Mouse (Mus musculus) megakaryocyte progenitor cell, adult 5-6 weeks (primary cell): ENCODE results near the gene Sipa1l2. TPM values are rescaled to one million over a fixed set of nuclear protein-coding genes. Genes with fewer than 3 reads are reported as not detected.
"Not testable (repeated sequence)": the region's sequence is repeated elsewhere in the genome, so short reads cannot be mapped to it uniquely, and the experiment has no call there.

Experiments
- ATAC-seq: replicated peaks from 2 replicates; pipeline ENCODE4 v1.8.0; 2016; ENCODE audit warnings: mild to moderate bottlenecking, moderate TSS enrichment, inconsistent platforms; ENCODE audit not compliant: poor library complexity
- total RNA-seq, 2 experiments: library from RNA; stranded (forward) in 1 of 2; stranded (reverse) in 1 of 2; fragments of 157-497, 149-512 nt in 1 of 2; fragments of 200-1000 nt in 1 of 2; gene quantifications; 2 replicates each; pipeline versions ENCODE4 v1.2.3 to v1.2.4; 2015 to 2017

The Sipa1l2 gene
- total RNA-seq, 2 experiments from 2014 or later = 0.84 to 2.0 TPM

GRCm38 (mm10) chr8:125542893-125543613, 26.6 kb downstream of the Sipa1l2 start:
- peak; percentile 72 for ATAC-seq

DNA sequence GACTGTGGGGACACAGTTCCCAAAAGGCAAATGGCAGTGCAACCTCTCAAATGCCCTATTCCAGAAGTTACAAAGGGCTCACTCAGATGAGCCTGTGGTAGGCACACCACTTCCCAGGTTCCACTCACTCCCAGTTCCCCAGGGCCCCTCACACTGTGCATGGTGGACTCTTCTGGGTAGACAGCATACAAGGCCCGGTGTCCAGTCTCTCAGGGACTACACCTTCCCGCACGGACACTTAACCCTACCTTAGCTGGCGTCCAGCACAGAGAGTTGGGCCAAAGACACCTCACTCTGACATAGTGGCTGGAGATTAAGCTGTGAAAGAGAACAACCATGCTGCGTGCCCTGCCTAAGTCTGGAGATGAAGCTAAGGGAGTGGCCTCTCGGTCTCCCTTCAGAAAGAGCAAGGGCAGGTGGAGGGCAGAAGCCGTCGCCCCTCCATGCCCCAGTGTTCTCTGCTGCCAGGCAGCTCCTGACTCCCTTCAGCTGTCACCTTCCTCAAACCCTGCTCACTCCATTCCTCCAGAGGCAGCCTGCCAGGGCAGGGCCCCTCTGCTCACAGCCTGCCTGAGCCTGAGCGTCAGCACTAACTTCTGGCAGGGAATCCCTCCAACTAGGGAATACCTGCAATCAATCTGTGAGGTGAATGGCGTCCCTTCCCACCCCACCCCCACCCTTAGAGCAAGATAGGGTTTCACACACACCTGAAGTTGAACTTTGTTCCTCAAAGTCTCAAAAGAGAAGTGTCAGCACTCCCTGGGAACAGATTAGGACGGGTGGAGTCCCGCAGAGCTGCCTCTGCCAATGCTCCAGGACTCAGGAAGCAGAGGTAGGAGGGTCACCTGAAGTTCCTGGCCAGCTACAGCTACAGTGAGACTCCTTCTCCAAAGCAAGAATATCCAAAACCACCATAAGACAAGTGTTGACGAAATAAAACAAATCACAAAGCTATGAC, 30.3 kb downstream of the Sipa1l2 start:
- no peak for ATAC-seq

DNA sequence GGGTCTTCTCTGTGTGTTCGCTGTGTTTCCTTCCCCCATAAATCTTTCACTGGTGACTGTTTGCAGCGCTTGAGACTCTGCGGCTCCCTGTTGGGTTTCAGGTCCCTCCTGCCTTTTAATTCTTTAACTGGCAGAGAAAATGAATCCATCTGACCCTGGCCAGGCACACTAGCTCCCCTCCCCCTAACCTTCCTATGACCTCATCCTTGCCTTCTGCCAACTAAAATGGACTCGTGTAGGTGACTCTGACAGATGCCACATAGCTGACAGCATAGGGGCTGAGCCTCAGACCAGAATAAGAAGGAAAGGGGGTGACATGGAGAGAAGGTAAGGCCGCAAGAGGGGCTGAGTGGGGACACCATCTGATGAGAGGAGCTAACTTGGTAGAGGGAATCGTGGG, 31.3 kb downstream of the Sipa1l2 start:
- no peak for ATAC-seq

DNA sequence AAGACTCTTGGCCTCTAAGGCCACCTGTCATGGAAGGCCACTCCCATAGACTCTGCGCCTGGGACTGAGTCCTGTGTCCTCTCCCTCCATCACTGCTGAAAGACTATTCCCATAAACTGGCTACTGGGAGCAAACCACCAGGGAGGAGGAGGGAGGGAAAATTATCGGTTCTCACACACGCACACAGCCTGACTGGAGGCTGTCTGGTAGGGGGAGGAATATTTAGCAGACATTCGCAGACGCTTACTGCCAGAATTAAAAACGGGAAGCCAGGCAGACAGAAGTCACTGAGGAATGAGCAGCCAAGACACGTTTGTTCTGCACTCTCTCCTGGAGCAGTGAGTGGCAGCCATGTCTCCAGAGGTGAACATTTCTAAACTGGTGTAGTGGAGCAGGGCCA, 35.9 kb downstream of the Sipa1l2 start:
- ATAC-seq = 0 out of 2 replicates have a peak, but pooled peaks have one; percentile 24

DNA sequence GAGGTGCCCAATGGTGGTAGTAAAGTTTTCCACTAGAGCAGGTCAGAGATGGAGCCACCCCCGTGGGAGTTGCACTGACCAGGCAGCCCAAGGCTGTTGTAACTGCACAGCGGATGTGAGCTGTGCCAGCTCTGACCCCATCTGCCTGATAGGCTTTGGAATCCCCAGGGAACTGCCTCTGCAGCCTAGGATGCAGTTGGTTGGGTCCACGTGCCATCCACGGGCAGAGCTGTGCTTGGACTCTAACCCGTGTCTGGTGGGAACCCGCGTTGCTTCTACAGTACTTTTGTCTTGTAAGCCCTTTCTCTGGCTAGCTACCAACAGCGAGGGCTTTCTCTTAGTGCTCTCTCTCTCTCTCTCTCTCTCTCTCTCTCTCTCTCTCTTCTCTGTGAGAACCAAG, 36.7 kb downstream of the Sipa1l2 start:
- no peak for ATAC-seq

- no peak for ATAC-seq
These were observed 37.4 kb downstream of the Sipa1l2 start for GRCm38 (mm10) chr8:125532177-125532576.

- ATAC-seq = peak; percentile 91
These were observed 38.0 kb downstream of the Sipa1l2 start for GRCm38 (mm10) chr8:125531640-125532039.

GRCm38 (mm10) chr8:125531088-125531438, 38.5 kb downstream of the Sipa1l2 start:
- no peak for ATAC-seq

GRCm38 (mm10) chr8:125530187-125531087, 39.2 kb downstream of the Sipa1l2 start:
- ATAC-seq = no peak

DNA sequence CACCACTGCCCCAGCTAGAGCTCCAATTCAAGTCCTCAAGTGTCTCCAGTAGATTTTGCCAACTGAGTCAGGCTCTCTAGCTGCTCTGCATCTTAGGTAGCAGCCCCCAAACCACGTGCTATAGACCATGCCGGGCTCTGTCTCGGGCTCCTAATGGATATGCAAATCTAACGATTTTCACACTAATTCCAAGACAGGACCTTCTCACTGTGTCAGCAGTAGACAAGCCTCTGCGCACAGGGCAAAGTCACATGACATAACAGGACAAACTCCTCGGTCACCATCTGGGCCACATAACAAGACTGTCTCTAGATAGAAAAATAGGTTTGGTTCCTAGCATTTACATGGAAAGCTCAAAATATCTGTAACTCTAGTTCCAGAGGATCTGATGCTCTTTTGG, 40.6 kb downstream of the Sipa1l2 start:
- no peak for ATAC-seq

DNA sequence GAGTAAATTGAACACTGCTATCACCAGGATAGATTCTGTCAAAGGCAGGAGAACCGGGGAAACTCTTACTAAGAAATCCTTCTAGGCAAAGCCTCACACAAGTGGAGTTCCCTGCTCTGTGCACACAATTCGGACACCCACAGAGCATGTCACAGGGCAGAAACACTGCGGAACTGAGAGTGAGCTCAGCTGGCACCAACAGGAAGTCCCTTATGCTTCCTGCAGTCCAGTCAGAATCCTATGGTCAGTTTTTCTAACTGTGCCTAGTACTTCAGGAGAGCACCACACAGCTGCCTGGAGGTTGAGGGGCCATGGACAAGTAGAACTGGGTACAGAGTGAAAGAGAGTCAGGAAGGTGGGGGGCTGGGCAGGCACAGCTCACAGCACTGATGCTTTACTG, 41.7 kb downstream of the Sipa1l2 start:
- ATAC-seq = peak; percentile 59

GRCm38 (mm10) chr8:125526999-125527398, 42.6 kb downstream of the Sipa1l2 start:
- ATAC-seq = no peak

DNA sequence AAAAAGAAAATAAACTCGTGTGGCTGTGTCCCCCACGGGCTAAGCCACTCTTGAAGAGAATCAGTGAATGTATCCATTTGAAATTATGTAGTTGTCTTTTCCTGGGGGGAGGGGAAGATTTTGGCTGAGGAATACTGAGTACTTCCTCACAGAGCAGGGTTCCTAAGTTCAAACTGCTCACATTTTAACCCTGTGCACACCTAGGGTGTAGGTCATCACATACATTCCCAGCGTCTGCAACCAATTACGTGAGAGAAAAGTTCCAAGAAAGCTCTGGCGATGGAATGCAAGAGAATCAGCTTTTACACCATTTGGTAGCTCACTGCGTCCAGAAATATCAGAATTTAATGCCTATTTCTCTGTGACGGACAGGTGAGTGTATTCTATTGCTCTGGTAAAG, 43.0 kb downstream of the Sipa1l2 start:
- no peak for ATAC-seq

GRCm38 (mm10) chr8:125524479-125524878, 45.1 kb downstream of the Sipa1l2 start:
- no peak for ATAC-seq

DNA sequence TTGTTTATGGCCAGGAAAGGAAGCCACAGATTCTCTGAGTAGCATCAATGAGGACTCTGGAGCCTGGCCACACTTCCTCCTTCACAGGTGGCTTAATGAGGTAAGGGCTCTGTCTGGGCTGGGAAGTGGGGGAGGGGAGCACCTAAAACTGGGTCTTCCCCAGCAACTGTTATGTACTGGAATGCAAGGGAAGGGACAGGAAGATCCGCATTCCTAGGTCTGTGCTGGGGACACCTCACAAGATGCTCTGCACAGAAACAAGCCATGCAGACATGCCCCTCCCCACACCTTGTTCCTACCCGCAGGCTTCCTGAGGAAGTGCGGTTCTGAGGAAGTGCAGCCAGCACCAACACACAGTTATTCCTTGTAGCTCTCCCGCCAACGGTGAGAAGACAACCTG, 46.4 kb downstream of the Sipa1l2 start:
- ATAC-seq = peak; percentile 30

DNA sequence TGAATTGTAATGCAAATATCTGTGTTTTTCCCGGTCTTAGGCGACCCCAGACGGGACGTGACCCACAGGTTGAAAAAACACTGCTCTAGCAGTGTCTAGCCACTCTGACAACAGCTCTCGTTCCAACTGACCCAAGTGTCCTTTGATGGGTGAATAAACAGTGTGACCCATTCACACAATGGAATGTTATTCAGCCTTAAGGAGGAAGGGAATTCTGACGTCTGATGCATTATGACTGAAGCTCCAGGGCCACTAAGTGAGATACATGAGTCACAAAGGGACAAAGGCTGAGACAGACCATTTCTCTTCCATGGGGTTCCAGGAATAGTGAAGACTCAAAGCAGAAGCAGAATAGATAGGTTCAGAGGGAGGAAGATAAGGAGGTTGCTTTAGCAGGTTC, 47.5 kb downstream of the Sipa1l2 start:
- ATAC-seq = no peak

GRCm38 (mm10) chr8:125521087-125521486, 48.5 kb downstream of the Sipa1l2 start:
- ATAC-seq = no peak

DNA sequence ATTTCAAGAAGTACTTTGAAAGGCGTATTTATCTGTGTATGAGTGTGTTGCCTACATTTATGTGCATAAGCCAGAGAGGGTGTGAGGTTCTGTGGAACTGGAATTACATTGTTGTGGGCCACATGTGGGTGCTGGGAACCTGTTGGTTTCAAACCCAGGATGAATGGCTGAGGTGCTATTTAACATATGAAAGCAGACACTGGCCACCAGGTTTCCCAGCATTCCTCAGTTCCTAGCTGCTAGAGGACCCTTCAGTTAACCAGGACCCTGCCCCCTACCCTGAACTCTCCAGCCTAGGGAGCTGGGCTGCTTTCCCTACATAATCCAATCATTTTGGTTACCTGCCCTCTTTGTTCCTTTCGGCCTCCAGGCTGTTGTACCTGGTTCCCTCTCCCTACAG, 49.3 kb downstream of the Sipa1l2 start:
- ATAC-seq = not testable (repeated sequence)

- no peak for ATAC-seq
These were observed 50.7 kb downstream of the Sipa1l2 start for GRCm38 (mm10) chr8:125518951-125519350.

GRCm38 (mm10) chr8:125518301-125518700, 51.3 kb downstream of the Sipa1l2 start:
- peak; percentile 94 for ATAC-seq

DNA sequence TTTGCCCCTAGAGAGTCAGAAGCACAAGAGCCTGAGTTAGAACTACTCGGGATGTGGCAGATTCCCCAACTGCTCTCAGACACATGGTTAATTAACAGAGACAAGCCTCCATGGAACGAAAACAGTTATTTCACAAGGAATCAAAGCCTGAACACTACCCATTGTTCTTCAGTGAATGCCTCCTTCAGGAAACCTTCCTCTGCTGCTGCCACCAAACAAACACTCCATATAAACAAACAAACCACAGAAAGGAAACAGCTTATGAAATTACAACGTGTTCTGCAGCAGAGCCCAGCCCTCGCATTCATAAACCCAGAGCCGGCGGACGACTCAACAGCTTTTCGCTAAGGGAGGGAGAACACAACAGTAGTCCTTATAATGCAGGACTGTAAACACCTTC, 52.2 kb downstream of the Sipa1l2 start:
- no peak for ATAC-seq
